Mouse (Mus musculus) gastrocnemius, adult 2 months (tissue): ENCODE data around the gene Ssc5d. TPM values are rescaled to one million over a fixed set of nuclear protein-coding genes. Genes with fewer than 3 reads are reported as not detected.
A peak's percentile ranks its signal among the peaks of the same experiment; 100 is the strongest.

ENCODE experiments used
- DNase-seq: peaks from one replicate; pipeline ENCODE4 v3.0.0; 2022
- H3K27ac ChIP-seq: fragments of 200-600 bp; 2 replicates; pipeline ENCODE4 v1.8.1; 2022; ENCODE audit warnings: mild to moderate bottlenecking
- H3K4me3 ChIP-seq: fragments of 200-600 bp; 2 replicates; pipeline ENCODE4 v1.8.1; 2022; ENCODE audit warnings: mild to moderate bottlenecking, moderate library complexity
- CTCF ChIP-seq: fragments of 200-600 bp; IDR thresholded peaks from 2 replicates; pipeline ENCODE4 v1.8.1; 2022; ENCODE audit warnings: antibody characterized with exemption, mild to moderate bottlenecking, moderate library complexity
- intact Hi-C: fragments of 180-260 bp; cut with DNase I; formaldehyde crosslinking; loops from one replicate; pipeline ENCODE4 v1.15.1; 2025
- total RNA-seq, 2 experiments: library from RNA; stranded (reverse); gene quantifications; 2 replicates each; pipeline ENCODE4 v1.2.3; 2021

Gene Ssc5d
- total RNA-seq, 2 experiments from 2014 or later, result 4.3 to 8.7 TPM

- intact Hi-C loops, result no loop called here
These were observed 11.8 kb downstream of the Ssc5d start for GRCm38 (mm10) chr7:4937392-4937791.

GRCm38 (mm10) chr7:4938456-4938855 is 12.9 kb downstream of the Ssc5d start:
- intact Hi-C loops, result loop anchor here (2.0 kb wide), 1 partner anchor 74 kb away; no protein-coding TSS in a partner anchor
- Histone ChIP-seq H3K27ac (no peak overlapping the region), H3K4me3 (no peak overlapping the region)
- no peak; the same call in none of the 2 replicates for TF ChIP-seq CTCF
- peak; percentile 83 for DNase-seq

More at GRCm38 (mm10) chr7:4937392-4937791, 11.8 kb downstream of the Ssc5d start:
- TF ChIP-seq CTCF, result no peak
- Histone ChIP-seq H3K27ac (no peak overlapping the region), H3K4me3 (no peak overlapping the region)
- DNase-seq, result no peak

GRCm38 (mm10) chr7:4940068-4940479 is 14.5 kb downstream of the Ssc5d start:
- intact Hi-C loops, result loop anchor here (2.0 to 5.0 kb wide), 3 partner anchors 25 to 313 kb away; partner anchors contain the start of genes Ube2s and Zfp628
- Histone ChIP-seq H3K27ac (no peak overlapping the region), H3K4me3 (no peak overlapping the region)
- TF ChIP-seq CTCF, result peak; percentile 94; the same call in 1 of the 2 replicates
- peak; percentile 86 for DNase-seq

GRCm38 (mm10) chr7:4942673-4943072 is 17.1 kb downstream of the Ssc5d start:
- Histone ChIP-seq H3K4me3 (no peak overlapping the region), H3K27ac (no peak overlapping the region)
- no peak for DNase-seq
- TF ChIP-seq CTCF, result no peak
- intact Hi-C loops, result loop anchor here (1.0 to 5.0 kb wide), 5 partner anchors 22 to 386 kb away; partner anchors contain the start of genes Sbk2 and Ube2s

- peak; percentile 94 for DNase-seq
- Histone ChIP-seq H3K4me3 (peak overlapping the region; percentile 68), H3K27ac (peak overlapping the region; percentile 87)
- intact Hi-C loops, result loop anchor here (2.0 to 5.0 kb wide), 4 partner anchors 103 to 387 kb away; partner anchors contain the start of gene Ube2s
- no peak; the same call in none of the 2 replicates for TF ChIP-seq CTCF
These were observed 17.7 kb downstream of the Ssc5d start for GRCm38 (mm10) chr7:4943223-4943815.

- Histone ChIP-seq H3K27ac (peak overlapping the region; percentile 64), H3K4me3 (no peak overlapping the region)
- peak; percentile 92 for DNase-seq
- intact Hi-C loops, result no loop called here
- no peak for TF ChIP-seq CTCF
These were observed 22.3 kb downstream of the Ssc5d start for GRCm38 (mm10) chr7:4947855-4948254.

- intact Hi-C loops, result no loop called here
- no peak for TF ChIP-seq CTCF
- no peak for DNase-seq
- Histone ChIP-seq H3K27ac (peak overlapping the region; percentile 43; the same call in 1 of the 2 replicates), H3K4me3 (no peak overlapping the region)
These were observed 22.8 kb downstream of the Ssc5d start for GRCm38 (mm10) chr7:4948386-4948785.

- no peak overlapping the region for H3K4me3 ChIP-seq
- H3K27ac ChIP-seq, result no peak overlapping the region
- DNase-seq, result peak; percentile 57
- intact Hi-C loops, result no loop called here
- no peak for TF ChIP-seq CTCF
These were observed 25.2 kb downstream of the Ssc5d start for GRCm38 (mm10) chr7:4950561-4951342.

GRCm38 (mm10) chr7:4953815-4954445 is 28.3 kb downstream of the Ssc5d start:
- intact Hi-C loops, result no loop called here
- H3K27ac ChIP-seq, result peak overlapping the region; percentile 81
- H3K4me3 ChIP-seq, result no peak overlapping the region
- no peak for TF ChIP-seq CTCF
- DNase-seq, result peak; percentile 62

GRCm38 (mm10) chr7:4957361-4957760 is 31.8 kb downstream of the Ssc5d start:
- no peak for TF ChIP-seq CTCF
- intact Hi-C loops, result no loop called here

GRCm38 (mm10) chr7:4963527-4963926 is 37.9 kb downstream of the Ssc5d start:
- peak overlapping the region; percentile 61 for H3K4me3 ChIP-seq
- H3K27ac ChIP-seq, result peak overlapping the region; percentile 86
- intact Hi-C loops, result no loop called here
- DNase-seq, result peak; percentile 32
- TF ChIP-seq CTCF, result 0 out of 2 replicates have a peak, but pooled peaks have one; percentile 18

More at GRCm38 (mm10) chr7:4957361-4957760, 31.8 kb downstream of the Ssc5d start:
- Histone ChIP-seq H3K4me3 (no peak overlapping the region), H3K27ac (0 out of 2 replicates have a peak overlapping the region, but pooled peaks have one; percentile 2)
- DNase-seq, result no peak

GRCm38 (mm10) chr7:4964272-4964671 is 38.7 kb downstream of the Ssc5d start, which contains the start of gene Sbk2:
Gene Sbk2 (minus strand): TSS chr7:4964406.
- TF ChIP-seq CTCF, result peak; percentile 95
- DNase-seq, result peak; percentile 93
- Histone ChIP-seq H3K27ac (peak within 1 kb of the TSS; percentile 86), H3K4me3 (peak within 1 kb of the TSS; percentile 61)
- intact Hi-C loops, result loop anchor here (1.0 kb wide), 1 partner anchor 22 kb away; no protein-coding TSS in a partner anchor
